Comparison of ENCODE assay signal across 20 mouse cellular contexts in genomic region chr17:49346701-49347100, GRCm38 (mm10).
A peak's percentile ranks its signal among the peaks of the same experiment; 100 is the strongest.
DNase-seq lines count a peak whose midpoint lies in the region; ATAC-seq lines count a peak whose summit lies in the region.
"Had no signal": no experiment of that assay in that cellular context is flagged by ENCODE, and none has a peak within 500 bp of the region (broad histone marks: within the 10 kb centered on the region; RNA-seq: fewer than 3 reads in every experiment).

No protein-coding gene starts in this region.

- 92% methylated on average over 5 of the region's 5 CpGs for WGBS in hindbrain, embryonic 11.5 days

- no peaks in the 10 kb centered on the region for H3K36me3 ChIP-seq in hindbrain, embryonic 11.5 days (ENCODE audit: control insufficient read depth, insufficient read depth, low read length)
- H3K36me3 ChIP-seq: hindbrain, embryonic 12.5 days; midbrain, embryonic 13.5 days; neural tube, embryonic 13.5 days had no signal

- no peak overlapping the region for H3K4me2 ChIP-seq in hindbrain, embryonic 11.5 days (replicated peaks; ENCODE audit: low read depth, low read length)
- H3K4me2 ChIP-seq: heart, embryonic 11.5 days; hindbrain, embryonic 12.5 days; midbrain, embryonic 13.5 days; neural tube, embryonic 13.5 days had no signal

- DNase-seq in frontal cortex, postnatal 25 days (ENCODE audit: low spot score in 2 of 2), result no peak
- peak; percentile 7 for DNase-seq in layer of hippocampus, adult 9-11 months
- DNase-seq in right cerebral cortex, adult 18-20 months, result peak; percentile 64
- DNase-seq in adrenal gland, postnatal 4 days (ENCODE audit: low spot score in 2 of 2), result no peak
- DNase-seq in hindbrain, embryonic 11.5 days (ENCODE audit: low spot score), result no peak
- DNase-seq: adrenal gland, postnatal 25 days; cerebellum, adult 2 months; cerebellum, postnatal 36 days; heart, postnatal 10 days; kidney, adult 18-20 months; kidney, postnatal 10 days had no signal

- ATAC-seq in frontal cortex, adult (ENCODE audit: low TSS enrichment), result peak; percentile 77
- no peak for ATAC-seq in hindbrain, embryonic 11.5 days (ENCODE audit: low FRiP score)
- no peak for ATAC-seq in megakaryocyte-erythroid progenitor cell, adult 5-6 weeks (replicated peaks; ENCODE audit: low FRiP score, low TSS enrichment, poor library complexity, severe bottlenecking)
- ATAC-seq: CD4-positive, CD25-positive, alpha-beta regulatory T cell, adult 4 months; forebrain, embryonic 14.5 days; lung, postnatal 0 days; midbrain, embryonic 13.5 days had no signal

- H3K27me3 ChIP-seq in hindbrain, embryonic 11.5 days (ENCODE audit: control insufficient read depth, insufficient read depth, low read length), result no peaks in the 10 kb centered on the region
- H3K27me3 ChIP-seq: hindbrain, embryonic 12.5 days; midbrain, embryonic 13.5 days; neural tube, embryonic 13.5 days had no signal

- H3K9ac ChIP-seq in hindbrain, embryonic 11.5 days (ENCODE audit: low read depth, low read length), result no peak overlapping the region
- H3K9ac ChIP-seq: hindbrain, embryonic 12.5 days; midbrain, embryonic 13.5 days; neural tube, embryonic 13.5 days had no signal

- no peaks in the 10 kb centered on the region for H3K9me3 ChIP-seq in hindbrain, embryonic 11.5 days (ENCODE audit: control insufficient read depth, low read length)
- H3K9me3 ChIP-seq: hindbrain, embryonic 12.5 days; midbrain, embryonic 13.5 days; neural tube, embryonic 13.5 days had no signal

- H3K27ac ChIP-seq in hindbrain, embryonic 11.5 days (ENCODE audit: low read depth, low read length), result no peak overlapping the region
- H3K27ac ChIP-seq: hindbrain, embryonic 12.5 days; midbrain, embryonic 13.5 days; neural tube, embryonic 13.5 days had no signal

- H3K4me3 ChIP-seq in hindbrain, embryonic 11.5 days (ENCODE audit: low read depth, low read length), result no peak overlapping the region
- H3K4me3 ChIP-seq: hindbrain, embryonic 12.5 days; midbrain, embryonic 13.5 days; neural tube, embryonic 13.5 days had no signal

- H3K4me1 ChIP-seq in hindbrain, embryonic 11.5 days (replicated peaks; ENCODE audit: control insufficient read depth, insufficient read depth, low read length), result no peaks in the 10 kb centered on the region
- H3K4me1 ChIP-seq: hindbrain, embryonic 12.5 days; midbrain, embryonic 13.5 days; neural tube, embryonic 13.5 days had no signal

Comparison
In these comparisons a context has a peak if more than half of its experiments do, and no peak if none do; other contexts are left out.
1. DNase-seq: peak in layer of hippocampus, adult 9-11 months (single experiment) and right cerebral cortex, adult 18-20 months (single experiment); none in frontal cortex, postnatal 25 days (0 of 2), adrenal gland, postnatal 4 days (0 of 2) and hindbrain, embryonic 11.5 days (single experiment).